Mouse (Mus musculus): ENCODE measurements at regions not wholly inside any gene's neighbourhood (a gene's known extent, or its start where the extent isn't known, plus 50 kb on each side); places are given as distances from the start of the nearest gene placed in this dataset.

- no peak for DNase-seq
Measured at GRCm38 (mm10) chrX:95291676-95292075, 95.0 kb upstream of the Arhgef9 start.

- DNase-seq: no peak
Measured at GRCm38 (mm10) chrX:95282038-95282437, 85.4 kb upstream of the Arhgef9 start.

DNA sequence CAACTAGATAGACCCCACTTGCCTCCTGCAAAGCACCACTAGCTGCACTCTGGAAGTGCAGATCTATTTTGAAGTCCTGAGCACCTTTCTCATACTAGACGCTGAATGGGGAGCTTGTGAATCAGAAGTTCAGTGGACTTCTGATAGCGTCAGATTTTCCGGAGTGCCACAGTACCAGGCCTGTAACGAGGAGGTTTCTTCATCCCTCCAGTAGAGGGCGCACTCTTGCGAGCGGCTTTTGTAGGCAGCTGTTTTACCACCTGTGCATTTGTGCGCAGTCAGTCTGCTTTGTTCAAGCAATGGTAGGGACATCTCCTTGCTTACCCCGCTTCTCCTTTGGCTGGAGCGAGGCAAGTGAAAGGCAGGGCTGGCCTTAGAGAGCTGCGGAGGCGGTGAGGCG is 56.9 kb upstream of the Arhgef9 start:
- peak; percentile 3 to 13 for DNase-seq
